Mouse (Mus musculus): ENCODE data around the gene Rdh9. TPM values are rescaled to one million over a fixed set of nuclear protein-coding genes. Genes with fewer than 3 reads are reported as not detected.

Rdh9 gene
- polyA plus RNA-seq, 1 experiment from 2014 or later: not detected

DNA sequence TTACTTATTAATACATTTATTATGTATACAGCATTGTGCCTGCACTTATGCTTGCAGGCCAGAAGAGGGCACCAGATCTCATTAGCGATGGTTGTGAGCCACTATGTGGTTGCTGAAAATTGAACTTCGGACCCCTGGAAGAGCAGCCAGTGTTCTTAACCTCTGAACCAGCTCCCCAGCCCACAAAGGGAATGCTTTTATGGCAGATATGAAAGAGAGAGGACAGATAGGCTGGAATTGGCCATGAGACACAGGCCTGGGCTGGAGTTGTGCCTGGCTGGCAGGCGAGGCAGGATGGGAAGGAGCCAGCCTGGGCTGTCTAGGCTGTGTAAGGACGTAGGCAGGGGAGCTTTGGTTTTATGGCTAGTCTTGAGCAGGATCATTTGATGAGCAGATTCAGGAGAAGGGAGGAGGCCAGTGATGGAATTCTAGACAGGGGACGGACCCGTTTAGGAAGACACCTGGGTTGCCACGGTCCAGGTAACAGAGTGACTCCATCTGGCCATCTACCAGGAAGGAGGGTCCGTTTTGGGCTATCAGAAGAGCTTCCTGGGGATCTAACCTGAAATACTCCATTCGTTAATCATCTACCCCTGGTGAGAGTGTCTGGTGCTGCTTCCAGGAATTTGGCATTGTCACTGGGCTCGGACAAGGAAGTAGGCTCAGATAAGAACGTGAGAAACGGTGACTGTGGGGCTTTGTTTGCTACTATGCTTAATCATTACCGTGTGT lies 37.9 kb upstream of the Rdh9 start:
- ATAC-seq: peak; percentile 79
- Histone ChIP-seq H3K9me3 (ENCODE audit: control insufficient read depth, low read length) (no peaks in the 10 kb centered on the region), H3K4me1 (ENCODE audit: control insufficient read depth, insufficient read depth, low read length) (peaks cover 16% of the 10 kb centered on the region), H3K4me2 (ENCODE audit: low read depth, low read length) (peak overlapping the region; percentile 28; the same call in 1 of the 2 replicates), H3K36me3 (ENCODE audit: control insufficient read depth, insufficient read depth, low read length) (peaks cover 20% of the 10 kb centered on the region), H3K9ac (ENCODE audit: low read depth, low read length) (no peak overlapping the region), H3K27me3 (replicated peaks; ENCODE audit: control insufficient read depth, insufficient read depth, low read length) (no peaks in the 10 kb centered on the region), H3K4me3 (ENCODE audit: low read length) (peak overlapping the region; percentile 10; the same call in 1 of the 2 replicates), H3K27ac (ENCODE audit: low read length) (peak overlapping the region; percentile 91)
- WGBS: 31% methylated on average over 13 of the region's 13 CpGs

DNA sequence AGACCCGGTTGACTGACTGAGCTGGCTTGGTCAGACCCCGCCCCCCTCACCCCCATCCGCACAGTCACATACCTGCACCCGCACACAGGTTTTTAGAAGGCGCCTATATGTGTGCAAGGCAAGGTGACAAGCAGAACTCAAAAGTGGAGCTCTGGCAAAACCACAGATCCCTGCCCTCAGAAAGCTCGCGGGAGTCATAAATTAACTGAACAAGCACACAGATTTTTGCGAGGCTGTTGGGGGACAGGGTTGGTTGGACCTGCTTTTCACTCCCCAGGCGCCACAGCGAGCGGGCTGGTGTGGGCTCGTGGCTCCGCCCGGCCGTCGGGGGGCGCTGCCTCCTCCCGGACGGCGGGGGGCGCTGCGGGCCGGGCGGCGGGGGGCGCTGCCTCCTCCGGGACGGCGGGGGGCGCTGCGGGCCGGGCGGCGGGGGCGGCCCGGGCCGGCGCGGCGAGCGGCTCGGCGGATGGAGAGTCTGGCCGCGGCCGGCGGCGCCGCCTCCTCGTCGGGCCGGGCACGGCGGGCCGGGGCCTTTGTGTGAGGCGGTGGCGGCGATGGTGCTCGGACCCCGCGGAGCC lies 37.0 kb upstream of the Rdh9 start, which contains the start of gene Zbtb39:
TSS of gene Zbtb39 (plus strand) at position 456 of the 578 bp plus-strand sequence.
- Histone ChIP-seq H3K9ac (ENCODE audit: low read depth, low read length) (peak within 1 kb of the TSS; percentile 95), H3K4me1 (ENCODE audit: control insufficient read depth, insufficient read depth, low read length) (peaks cover 16% of the 10 kb centered on the region), H3K27me3 (replicated peaks; ENCODE audit: control insufficient read depth, insufficient read depth, low read length) (no peaks in the 10 kb centered on the region), H3K36me3 (ENCODE audit: control insufficient read depth, insufficient read depth, low read length) (peaks cover 28% of the 10 kb centered on the region), H3K27ac (ENCODE audit: low read length) (peak within 1 kb of the TSS; percentile 91), H3K9me3 (ENCODE audit: control insufficient read depth, low read length) (no peaks in the 10 kb centered on the region), H3K4me2 (ENCODE audit: low read depth, low read length) (peak within 1 kb of the TSS; percentile 78), H3K4me3 (ENCODE audit: low read length) (peak within 1 kb of the TSS; percentile 90)
- peak; percentile 78 for ATAC-seq
- under 1% methylated on average over 25 of the region's 61 CpGs for WGBS

DNA sequence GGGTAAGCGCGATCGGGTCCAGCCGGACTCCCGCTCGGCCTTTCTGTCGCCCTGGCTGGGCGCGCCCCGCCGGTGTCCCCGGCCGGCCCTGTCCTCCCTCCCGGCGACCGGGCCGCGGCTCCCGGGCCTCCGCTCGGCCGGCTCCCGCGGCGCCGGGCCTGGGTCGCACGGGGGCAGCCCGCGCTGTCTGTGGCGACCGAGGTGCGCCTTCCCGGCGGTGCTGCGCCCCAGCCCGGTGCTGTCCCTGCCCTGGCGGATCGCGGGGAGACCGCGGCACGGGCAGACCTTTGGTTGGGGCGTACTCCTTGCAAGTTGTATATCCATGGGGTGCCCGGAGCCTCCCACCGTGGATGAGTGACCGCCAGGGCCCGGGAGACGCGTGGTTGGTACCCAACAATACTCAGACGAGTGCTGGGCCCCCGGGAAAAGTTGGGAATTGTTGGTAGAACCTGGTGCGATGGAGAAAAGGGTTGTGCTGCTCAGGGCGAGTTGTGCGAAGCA lies 36.5 kb upstream of the Rdh9 start:
- WGBS: under 1% methylated on average over 55 of the region's 55 CpGs
- peaks cover 33% of the 10 kb centered on the region for H3K36me3 ChIP-seq (ENCODE audit: control insufficient read depth, insufficient read depth, low read length)
- ATAC-seq: peak; percentile 49
- H3K4me1 ChIP-seq (ENCODE audit: control insufficient read depth, insufficient read depth, low read length): peaks cover 16% of the 10 kb centered on the region
- H3K4me2 ChIP-seq (ENCODE audit: low read depth, low read length): peak overlapping the region; percentile 78
- peak overlapping the region; percentile 95 for H3K9ac ChIP-seq (ENCODE audit: low read depth, low read length)
- H3K9me3 ChIP-seq (ENCODE audit: control insufficient read depth, low read length): no peaks in the 10 kb centered on the region
- H3K27ac ChIP-seq (ENCODE audit: low read length): peak overlapping the region; percentile 86
- peak overlapping the region; percentile 90 for H3K4me3 ChIP-seq (ENCODE audit: low read length)
- H3K27me3 ChIP-seq (replicated peaks; ENCODE audit: control insufficient read depth, insufficient read depth, low read length): no peaks in the 10 kb centered on the region

DNA sequence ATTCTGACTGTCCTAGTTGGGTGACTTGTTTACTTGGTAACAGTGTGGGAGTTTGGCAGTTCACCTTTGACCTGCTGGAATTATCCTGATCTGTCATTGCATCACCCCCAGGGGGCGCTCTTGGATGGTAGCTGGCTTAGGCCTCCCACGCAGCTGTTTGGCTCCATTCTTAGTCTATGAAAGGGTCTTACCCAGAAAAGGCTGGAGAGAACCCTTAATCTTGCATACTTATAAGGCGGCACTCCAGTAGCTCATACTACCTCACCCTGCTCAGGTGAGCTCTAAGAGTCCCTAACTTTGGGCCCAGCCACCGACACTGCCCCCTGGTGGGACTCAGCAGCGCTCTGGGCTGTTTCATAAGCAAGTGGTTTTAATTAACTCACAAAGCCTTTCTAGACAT lies 31.5 kb upstream of the Rdh9 start:
- Histone ChIP-seq H3K27ac (ENCODE audit: low read length) (no peak overlapping the region), H3K9me3 (ENCODE audit: control insufficient read depth, low read length) (no peaks in the 10 kb centered on the region), H3K27me3 (replicated peaks; ENCODE audit: control insufficient read depth, insufficient read depth, low read length) (no peaks in the 10 kb centered on the region), H3K4me3 (ENCODE audit: low read length) (no peak overlapping the region), H3K36me3 (ENCODE audit: control insufficient read depth, insufficient read depth, low read length) (peaks cover 37% of the 10 kb centered on the region), H3K4me2 (ENCODE audit: low read depth, low read length) (no peak overlapping the region), H3K9ac (ENCODE audit: low read depth, low read length) (no peak overlapping the region), H3K4me1 (ENCODE audit: control insufficient read depth, insufficient read depth, low read length) (peaks cover 16% of the 10 kb centered on the region)
- 71% methylated on average over 5 of the region's 5 CpGs for WGBS
- no peak for ATAC-seq

DNA sequence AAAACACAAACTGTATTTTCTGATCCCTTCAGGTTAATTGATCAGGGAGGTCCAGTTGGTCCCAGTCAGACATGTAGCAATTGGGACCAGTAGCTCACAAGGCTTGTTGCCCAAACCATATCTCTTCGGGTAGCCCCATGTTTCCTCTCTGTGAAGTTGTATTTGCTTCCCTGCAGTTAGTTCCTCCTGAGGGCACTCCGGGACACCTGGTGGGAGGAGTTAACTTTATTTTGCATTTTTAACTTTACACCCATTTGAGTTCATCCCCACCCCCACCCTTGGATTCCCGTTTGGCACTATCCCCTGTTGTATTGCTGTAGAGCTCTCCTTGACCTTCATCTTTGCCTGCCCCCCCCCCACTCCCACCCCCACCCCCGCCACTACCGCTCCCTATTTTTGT lies 30.3 kb upstream of the Rdh9 start:
- H3K9ac ChIP-seq (ENCODE audit: low read depth, low read length): no peak overlapping the region
- H3K4me2 ChIP-seq (ENCODE audit: low read depth, low read length): no peak overlapping the region
- H3K9me3 ChIP-seq (ENCODE audit: control insufficient read depth, low read length): no peaks in the 10 kb centered on the region
- H3K27me3 ChIP-seq (replicated peaks; ENCODE audit: control insufficient read depth, insufficient read depth, low read length): no peaks in the 10 kb centered on the region
- peaks cover 11% of the 10 kb centered on the region for H3K4me1 ChIP-seq (ENCODE audit: control insufficient read depth, insufficient read depth, low read length)
- no peak for ATAC-seq
- no peak overlapping the region for H3K4me3 ChIP-seq (ENCODE audit: low read length)
- whole genome bisulfite sequencing: 69% methylated on average over 5 of the region's 5 CpGs
- no peak overlapping the region for H3K27ac ChIP-seq (ENCODE audit: low read length)
- H3K36me3 ChIP-seq (ENCODE audit: control insufficient read depth, insufficient read depth, low read length): peaks cover 37% of the 10 kb centered on the region

DNA sequence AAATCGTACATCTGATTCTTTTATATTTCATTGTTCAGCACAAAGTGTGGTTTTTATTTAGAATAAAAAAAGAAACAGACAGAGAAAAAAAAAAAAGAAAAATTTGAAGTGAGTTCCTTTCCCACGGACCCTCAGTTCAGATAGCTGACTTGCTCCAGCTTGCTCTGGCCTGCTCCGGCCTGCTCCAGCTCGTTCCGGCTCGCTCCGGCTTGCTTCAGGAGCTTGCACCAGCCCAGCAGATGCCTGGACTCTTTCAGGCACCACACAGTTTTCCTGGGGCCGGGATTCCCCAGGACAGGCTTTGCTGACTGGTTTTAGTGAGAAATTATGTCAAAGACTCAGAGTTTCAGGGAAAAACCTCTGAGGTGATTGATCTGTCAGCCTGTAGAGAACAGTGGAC lies 28.9 kb upstream of the Rdh9 start:
- peaks cover 11% of the 10 kb centered on the region for H3K4me1 ChIP-seq (ENCODE audit: control insufficient read depth, insufficient read depth, low read length)
- no peak overlapping the region for H3K4me2 ChIP-seq (ENCODE audit: low read depth, low read length)
- ATAC-seq: no peak
- no peaks in the 10 kb centered on the region for H3K9me3 ChIP-seq (ENCODE audit: control insufficient read depth, low read length)
- no peaks in the 10 kb centered on the region for H3K27me3 ChIP-seq (replicated peaks; ENCODE audit: control insufficient read depth, insufficient read depth, low read length)
- H3K9ac ChIP-seq (ENCODE audit: low read depth, low read length): no peak overlapping the region
- H3K36me3 ChIP-seq (ENCODE audit: control insufficient read depth, insufficient read depth, low read length): peaks cover 28% of the 10 kb centered on the region
- H3K4me3 ChIP-seq (ENCODE audit: low read length): no peak overlapping the region
- 88% methylated on average over 8 of the region's 8 CpGs for WGBS
- no peak overlapping the region for H3K27ac ChIP-seq (ENCODE audit: low read length)

DNA sequence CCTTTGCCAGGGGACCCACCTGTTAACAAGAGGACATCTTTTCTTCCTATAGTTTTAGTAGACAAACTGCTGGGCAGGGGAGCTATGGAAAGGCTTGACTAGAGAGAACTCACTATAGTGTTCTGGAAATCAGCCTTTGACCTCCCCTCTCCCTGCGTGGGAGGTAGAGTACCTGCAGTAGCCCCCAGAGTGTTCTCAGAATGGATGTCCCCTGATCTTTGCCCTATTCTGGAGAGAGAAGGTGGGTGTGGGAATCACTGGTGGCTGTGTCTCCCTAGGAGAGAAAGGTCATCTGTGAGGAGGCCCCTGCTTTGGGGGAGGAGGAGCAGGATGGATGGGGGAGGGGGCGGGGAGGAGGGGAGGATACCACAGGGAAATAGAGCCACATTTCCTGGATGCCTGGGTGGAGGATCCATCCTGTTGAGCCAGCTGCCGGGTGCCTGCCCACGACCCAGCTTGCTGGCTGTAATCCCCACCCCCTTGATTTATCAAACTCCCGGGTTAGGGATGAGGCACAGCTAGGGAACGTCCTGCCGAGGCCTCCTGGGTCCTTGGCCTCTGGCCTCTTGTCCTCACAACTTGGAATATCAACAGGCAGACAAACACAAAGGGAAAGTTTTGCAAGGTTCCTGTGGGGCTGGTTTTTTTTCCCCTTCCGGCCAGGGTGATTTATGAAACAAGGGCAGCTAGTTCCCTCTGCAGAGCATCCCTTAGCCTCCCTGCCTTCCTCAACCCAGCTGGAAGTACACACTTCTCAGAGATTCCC lies 27.2 kb upstream of the Rdh9 start:
- ATAC-seq: peak; percentile 62

DNA sequence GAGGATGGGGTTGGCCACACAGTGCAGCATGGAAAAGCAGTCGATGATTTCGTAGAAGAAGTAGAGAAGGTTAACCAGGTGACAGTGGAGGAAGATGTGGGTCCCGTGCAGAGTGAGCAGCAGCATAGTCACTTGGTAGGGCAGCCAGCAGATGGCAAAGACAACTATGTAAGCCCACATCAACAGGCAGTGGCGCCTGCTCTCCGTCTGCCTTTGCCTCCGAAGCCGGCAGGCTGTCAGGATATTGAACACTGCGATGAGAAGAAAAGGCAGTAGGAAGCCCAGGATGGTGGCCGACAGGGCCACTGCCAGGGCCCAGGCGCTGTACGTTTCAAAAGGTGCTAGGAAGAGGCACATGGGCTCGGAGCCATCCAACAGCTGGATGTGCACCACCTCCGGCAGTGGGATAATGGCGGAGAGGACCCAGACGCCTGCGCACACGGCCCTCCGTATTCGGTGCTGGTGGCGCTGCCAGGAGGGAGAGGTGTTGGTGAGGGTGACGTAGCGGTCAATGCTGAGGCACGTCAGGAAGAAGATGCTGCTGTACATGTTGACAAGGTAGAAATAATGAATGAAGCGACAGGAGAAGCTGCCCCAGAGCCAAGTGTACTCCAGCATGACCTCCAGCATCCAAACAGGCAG lies 25.9 kb upstream of the Rdh9 start:
- no peaks in the 10 kb centered on the region for H3K9me3 ChIP-seq (ENCODE audit: control insufficient read depth, low read length)
- H3K27me3 ChIP-seq (replicated peaks; ENCODE audit: control insufficient read depth, insufficient read depth, low read length): no peaks in the 10 kb centered on the region
- no peak for ATAC-seq
- WGBS: 59% methylated on average over 24 of the region's 24 CpGs
- H3K4me3 ChIP-seq (ENCODE audit: low read length): 0 out of 2 replicates have a peak overlapping the region, but pooled peaks have one; percentile 23
- H3K4me2 ChIP-seq (ENCODE audit: low read depth, low read length): peak overlapping the region; percentile 27; the same call in 1 of the 2 replicates
- no peak overlapping the region for H3K27ac ChIP-seq (ENCODE audit: low read length)
- peaks cover 11% of the 10 kb centered on the region for H3K4me1 ChIP-seq (ENCODE audit: control insufficient read depth, insufficient read depth, low read length)
- peaks cover 4% of the 10 kb centered on the region; the same call in 1 of the 2 replicates for H3K36me3 ChIP-seq (ENCODE audit: control insufficient read depth, insufficient read depth, low read length)
- 0 out of 2 replicates have a peak overlapping the region, but pooled peaks have one; percentile 19 for H3K9ac ChIP-seq (ENCODE audit: low read depth, low read length)

More for the DNA sequence above, 27.2 kb upstream of the Rdh9 start:
- Histone ChIP-seq H3K9me3 (ENCODE audit: control insufficient read depth, low read length) (no peaks in the 10 kb centered on the region), H3K4me3 (ENCODE audit: low read length) (no peak overlapping the region), H3K27ac (ENCODE audit: low read length) (no peak overlapping the region), H3K36me3 (ENCODE audit: control insufficient read depth, insufficient read depth, low read length) (peaks cover 10% of the 10 kb centered on the region), H3K4me1 (ENCODE audit: control insufficient read depth, insufficient read depth, low read length) (peaks cover 11% of the 10 kb centered on the region), H3K27me3 (replicated peaks; ENCODE audit: control insufficient read depth, insufficient read depth, low read length) (no peaks in the 10 kb centered on the region), H3K9ac (ENCODE audit: low read depth, low read length) (no peak overlapping the region; the same call in 1 of the 2 replicates), H3K4me2 (ENCODE audit: low read depth, low read length) (peak overlapping the region; percentile 22)
- 12% methylated on average over 8 of the region's 8 CpGs for WGBS

Data from intestine, embryonic 16.5 days (tissue).